Mouse (Mus musculus) limb, embryonic 14.5 days (tissue): ENCODE measurements around the gene Ankrd34a. TPM values are rescaled to one million over a fixed set of nuclear protein-coding genes. Genes with fewer than 3 reads are reported as not detected.

ENCODE experiments used
- ATAC-seq: fragments of 200-750 bp; cut with Nextera tagmentation; 2 replicates; pipeline ENCODE4 v1.8.0; 2017; ENCODE audit warnings: low read depth, moderate number of reproducible peaks, moderate TSS enrichment; ENCODE audit not compliant: low FRiP score
- DNase-seq: peaks from one replicate; pipeline ENCODE4 v3.0.0-alpha.2; 2015; ENCODE audit warnings: low spot score
- H3K27ac ChIP-seq: fragments of 300-500 bp; sonication (generic); replicated peaks from 2 replicates; pipeline ENCODE4 v1.5.1; 2014; ENCODE audit warnings: low read depth, mild to moderate bottlenecking, low read length, moderate library complexity, mixed read lengths
- H3K27me3 ChIP-seq: fragments of 300-500 bp; sonication (generic); 2 replicates; pipeline ENCODE4 v1.6.1; 2014; ENCODE audit warnings: low read length, mixed read lengths; ENCODE audit not compliant: control insufficient read depth, insufficient read depth
- H3K36me3 ChIP-seq: fragments of 300-500 bp; sonication (generic); 2 replicates; pipeline ENCODE4 v1.6.1; 2014; ENCODE audit warnings: mild to moderate bottlenecking, low read length, moderate library complexity, mixed read lengths; ENCODE audit not compliant: control insufficient read depth, insufficient read depth
- H3K4me1 ChIP-seq: fragments of 300-500 bp; sonication (generic); 2 replicates; pipeline ENCODE4 v1.6.1; 2014; ENCODE audit warnings: antibody characterized with exemption, low read length, mixed read lengths; ENCODE audit not compliant: control insufficient read depth, insufficient read depth
- H3K4me2 ChIP-seq: fragments of 300-500 bp; sonication (generic); replicated peaks from 2 replicates; pipeline ENCODE4 v1.6.1; 2014; ENCODE audit warnings: low read depth, mild to moderate bottlenecking, low read length, moderate library complexity; ENCODE audit not compliant: severe bottlenecking
- H3K4me3 ChIP-seq: fragments of 300-500 bp; sonication (generic); replicated peaks from 2 replicates; pipeline ENCODE4 v1.5.1; 2014; ENCODE audit warnings: low read length
- H3K9ac ChIP-seq: fragments of 300-500 bp; sonication (generic); 2 replicates; pipeline ENCODE4 v1.6.1; 2014; ENCODE audit warnings: mild to moderate bottlenecking, low read depth, low read length, moderate library complexity; ENCODE audit not compliant: severe bottlenecking
- H3K9me3 ChIP-seq: fragments of 300-500 bp; sonication (generic); 2 replicates; pipeline ENCODE4 v1.6.1; 2016; ENCODE audit warnings: low read length; ENCODE audit not compliant: control insufficient read depth
- POLR2A ChIP-seq: fragments of 200-500 bp; IDR thresholded peaks from 2 replicates; pipeline ENCODE4 v1.8.0; 2012; ENCODE audit warnings: inconsistent platforms, mild to moderate bottlenecking, moderate library complexity, borderline replicate concordance; ENCODE audit not compliant: insufficient read depth, insufficient read length; ENCODE audit errors: extremely low read depth
- WGBS: fragments of 180-500 bp; shearing (Covaris S2); extraction: QIAGEN DNeasy Blood & Tissue Kit; methylation state at CpG from one replicate; pipeline ENCODE4 v1.1.7; 2014; 5-methylcytosine and 5-hydroxymethylcytosine counted together
- polyA plus RNA-seq, 2 experiments: library from polyadenylated mRNA; depleted of rRNA in 1 of 2; stranded (reverse) in 1 of 2; unstranded in 1 of 2; fragments of >200 nt; fragmentation: Nextera tagmentation in 1 of 2; extraction: Ambion mirVana in 1 of 2; gene quantifications; 2 replicates each; pipeline versions ENCODE4 v1.2.1 to v1.2.3; 2012 to 2014

Gene Ankrd34a
- polyA plus RNA-seq, 2 experiments, result 1.8 to 2.7 TPM

- DNase-seq, result peak; percentile 99
- peak; percentile 95 for ATAC-seq
- under 1% methylated on average over 48 of the region's 48 CpGs for WGBS
- Histone ChIP-seq H3K9ac (peak within 1 kb of the TSS; percentile 71), H3K27ac (peak within 1 kb of the TSS; percentile 79), H3K4me1 (peaks cover 10% of the 10 kb centered on the region), H3K36me3 (peaks cover 35% of the 10 kb centered on the region), H3K9me3 (no peaks in the 10 kb centered on the region), H3K4me3 (peak within 1 kb of the TSS; percentile 69), H3K4me2 (peak within 1 kb of the TSS; percentile 79), H3K27me3 (no peaks in the 10 kb centered on the region)
- TF ChIP-seq POLR2A, result peak; percentile 84; the same call in 1 of the 2 replicates
Measured at GRCm38 (mm10) chr3:96629729-96630600, 33.5 kb downstream of the Ankrd34a start, which contains the start of gene Rbm8a. Rbm8a (plus strand) TSS chr3:96629933.

- peaks cover 20% of the 10 kb centered on the region for H3K4me1 ChIP-seq
- ATAC-seq (no peak), DNase-seq (no peak)
- H3K4me2 ChIP-seq, result no peak overlapping the region
- no peaks in the 10 kb centered on the region for H3K27me3 ChIP-seq
- no peak overlapping the region for H3K9ac ChIP-seq
- H3K4me3 ChIP-seq, result no peak overlapping the region
- H3K9me3 ChIP-seq, result no peaks in the 10 kb centered on the region
- TF ChIP-seq POLR2A, result no peak
- peaks cover 28% of the 10 kb centered on the region for H3K36me3 ChIP-seq
- H3K27ac ChIP-seq, result no peak overlapping the region
Measured at GRCm38 (mm10) chr3:96632058-96632457, 35.6 kb downstream of the Ankrd34a start.

GRCm38 (mm10) chr3:96634015-96634414 lies 37.6 kb downstream of the Ankrd34a start:
- WGBS, result 48% methylated on average over 1 of the region's 1 CpGs

GRCm38 (mm10) chr3:96634928-96635879 lies 38.8 kb downstream of the Ankrd34a start, which contains the start of the genes Pex11b and Gm42957:
Pex11b (plus strand) TSS chr3:96635376.
Gm42957 (plus strand) TSS chr3:96635474.
- Histone ChIP-seq H3K36me3 (peaks cover 59% of the 10 kb centered on the region), H3K27ac (peak within 1 kb of the TSS; percentile 81)

More at GRCm38 (mm10) chr3:96634015-96634414, 37.6 kb downstream of the Ankrd34a start:
- Histone ChIP-seq H3K9ac (no peak overlapping the region), H3K4me2 (no peak overlapping the region), H3K9me3 (0 out of 2 replicates have a peak, but pooled peaks cover under 1% of the 10 kb centered on the region), H3K27me3 (no peaks in the 10 kb centered on the region), H3K4me1 (peaks cover 19% of the 10 kb centered on the region), H3K36me3 (peaks cover 48% of the 10 kb centered on the region), H3K27ac (no peak overlapping the region), H3K4me3 (no peak overlapping the region)
- DNase-seq, result no peak
- ATAC-seq, result no peak
- TF ChIP-seq POLR2A, result no peak

More at GRCm38 (mm10) chr3:96634928-96635879, 38.8 kb downstream of the Ankrd34a start, which contains the start of the genes Pex11b and Gm42957:
- DNase-seq, result peak; percentile 83
- peak within 1 kb of the TSS; percentile 93 for H3K9ac ChIP-seq
- TF ChIP-seq POLR2A, result peak; percentile 48; the same call in 1 of the 2 replicates
- H3K4me2 ChIP-seq, result peak within 1 kb of the TSS; percentile 65
- 0 out of 2 replicates have a peak, but pooled peaks cover 3% of the 10 kb centered on the region for H3K9me3 ChIP-seq
- H3K27me3 ChIP-seq, result no peaks in the 10 kb centered on the region
- H3K4me1 ChIP-seq, result peaks cover 17% of the 10 kb centered on the region
- WGBS, result 3% methylated on average over 48 of the region's 60 CpGs
- peak within 1 kb of the TSS; percentile 94 for H3K4me3 ChIP-seq
- ATAC-seq, result peak; percentile 90
